Mouse (Mus musculus) bone marrow, adult 2 months (tissue): ENCODE data around the gene Trappc2l.
"Not testable (repeated sequence)": the region's sequence is repeated elsewhere in the genome, so short reads cannot be mapped to it uniquely, and the experiment has no call there.

Source experiments
- CTCF ChIP-seq: fragments of 200-500 bp; IDR thresholded peaks from 2 replicates; pipeline ENCODE4 v1.5.1; 2011; ENCODE audit warnings: low read length, control low read depth; ENCODE audit not compliant: control insufficient read depth, insufficient read depth
- POLR2A ChIP-seq: fragments of 200-500 bp; IDR thresholded peaks from 2 replicates; pipeline ENCODE4 v1.6.1; 2011; ENCODE audit warnings: low read depth, mild to moderate bottlenecking, control low read depth, low read length, borderline replicate concordance; ENCODE audit not compliant: control insufficient read depth

DNA sequence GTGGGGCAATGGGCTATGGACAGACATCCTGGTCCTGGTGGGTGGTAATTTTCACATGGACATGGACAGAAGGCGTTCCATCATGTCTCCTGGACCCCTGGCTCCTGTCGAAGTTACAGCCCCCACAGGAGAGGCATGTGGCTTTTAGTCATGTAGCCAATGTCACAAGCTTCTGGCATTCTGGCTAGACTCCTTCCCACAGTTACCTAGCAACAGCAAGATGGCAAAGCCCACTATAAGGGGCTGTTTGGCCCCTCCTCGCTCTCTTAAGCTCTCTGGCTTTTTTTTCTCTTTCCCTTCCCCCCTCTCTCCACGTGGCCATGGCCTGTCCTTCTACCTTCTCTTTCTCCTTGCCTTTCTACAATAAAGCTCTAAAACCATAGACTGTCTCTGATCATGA lies 38.3 kb upstream of the Trappc2l start:
- not testable (repeated sequence) for TF ChIP-seq CTCF, POLR2A
